Mouse (Mus musculus): ENCODE data around the gene 4930430F08Rik.

DNA sequence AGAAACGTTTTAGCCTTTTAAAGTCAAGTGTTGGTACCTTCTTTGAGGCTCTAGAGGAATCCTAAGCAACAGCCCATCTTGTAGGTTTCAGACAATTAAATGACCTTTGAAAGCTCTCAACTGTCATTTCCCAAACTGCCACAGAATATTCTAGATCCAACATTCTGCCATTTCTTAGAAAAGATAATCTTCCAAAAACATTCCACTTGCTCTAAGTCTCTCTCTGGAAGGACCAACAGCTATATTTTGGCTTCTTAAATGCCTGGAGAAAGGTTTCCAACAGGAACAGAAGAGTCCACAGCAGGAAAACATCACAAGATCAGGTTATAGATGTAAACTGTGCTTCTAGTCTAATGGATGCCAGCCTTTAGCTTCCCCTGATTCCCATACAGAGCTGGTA is at the start of gene 4930430F08Rik, which contains the start of gene 1700017N19Rik:
- no peak for TF ChIP-seq POLR2A (IDR thresholded peaks at IDR 0.05; ENCODE audit: insufficient read depth, low read depth, low read length)
- TF ChIP-seq CTCF (IDR thresholded peaks at IDR 0.05; ENCODE audit: insufficient read depth, low read depth, low read length): no peak
